Mouse (Mus musculus) embryonic fibroblast, embryonic 13.5 days (primary cell): ENCODE measurements at regions not wholly inside any gene's neighbourhood (a gene's known extent, or its start where the extent isn't known, plus 50 kb on each side); places are given as distances from the start of the nearest gene placed in this dataset.

Experiments
- H3K27ac ChIP-seq: 2 replicates; pipeline ENCODE4 v1.5.1; 2012; ENCODE audit warnings: low read length, control low read depth, inconsistent platforms; ENCODE audit not compliant: insufficient read depth
- H3K4me1 ChIP-seq: 2 replicates; pipeline ENCODE4 v1.6.1; 2011; ENCODE audit warnings: low read length; ENCODE audit not compliant: control insufficient read depth, insufficient read depth
- H3K4me3 ChIP-seq: 2 replicates; pipeline ENCODE4 v1.5.1; 2011; ENCODE audit warnings: mild to moderate bottlenecking, control low read depth, low read length; ENCODE audit not compliant: insufficient read depth
- CTCF ChIP-seq: IDR thresholded peaks from 2 replicates; pipeline ENCODE4 v1.5.1; 2011; ENCODE audit warnings: mild to moderate bottlenecking, control low read depth, low read length, moderate library complexity, borderline replicate concordance; ENCODE audit not compliant: insufficient read depth
- POLR2A ChIP-seq: IDR thresholded peaks from 2 replicates; pipeline ENCODE4 v1.6.1; 2011; ENCODE audit warnings: low read depth, mild to moderate bottlenecking, control low read depth, low read length, moderate library complexity

DNA sequence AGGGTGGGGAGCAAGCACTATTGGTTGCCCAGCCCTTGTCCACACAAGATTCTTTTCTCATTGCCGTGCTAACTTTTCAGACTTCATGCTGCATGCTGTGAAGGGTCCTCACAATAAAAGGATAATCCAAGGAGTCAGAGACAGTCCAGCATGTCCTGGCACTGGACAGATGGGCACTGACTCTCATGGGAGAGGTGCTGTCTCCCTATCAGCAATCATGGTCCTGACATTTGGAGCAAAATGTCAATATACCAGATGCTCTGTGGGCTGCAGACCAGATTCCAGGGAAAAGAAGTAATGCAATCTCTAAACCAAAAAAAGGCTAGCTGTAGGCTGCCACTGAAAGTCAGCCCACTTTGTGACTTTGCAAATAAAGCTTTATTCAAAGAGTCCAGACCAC lies 141.5 kb downstream of the Wscd1 start:
- Histone ChIP-seq H3K4me3 (no peak overlapping the region), H3K27ac (no peak overlapping the region), H3K4me1 (no peaks in the 10 kb centered on the region)
- no peak for TF ChIP-seq POLR2A
- no peak for TF ChIP-seq CTCF

DNA sequence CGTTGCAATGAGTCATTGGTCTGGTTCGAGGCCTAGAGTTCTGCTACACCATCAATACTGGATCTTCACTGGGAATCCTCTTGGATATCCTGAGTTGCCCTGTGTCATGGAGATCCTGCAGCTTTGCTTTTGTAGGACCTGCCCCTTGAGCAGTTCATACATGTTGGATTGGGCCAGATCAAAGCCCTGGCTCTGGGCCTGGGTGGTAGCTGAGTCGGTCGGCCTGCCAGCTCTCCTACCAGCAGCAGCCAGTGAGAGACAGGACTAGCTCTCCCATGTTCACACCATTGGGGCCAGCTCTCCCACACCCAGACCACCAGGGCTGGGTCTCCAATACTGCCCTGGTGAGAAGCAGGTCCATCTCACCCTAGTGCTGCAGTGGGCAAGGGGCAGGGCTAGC lies 139.4 kb downstream of the Wscd1 start:
- TF ChIP-seq POLR2A (no peak), CTCF (no peak)
- no peak overlapping the region for H3K27ac ChIP-seq
- no peaks in the 10 kb centered on the region for H3K4me1 ChIP-seq
- no peak overlapping the region for H3K4me3 ChIP-seq

DNA sequence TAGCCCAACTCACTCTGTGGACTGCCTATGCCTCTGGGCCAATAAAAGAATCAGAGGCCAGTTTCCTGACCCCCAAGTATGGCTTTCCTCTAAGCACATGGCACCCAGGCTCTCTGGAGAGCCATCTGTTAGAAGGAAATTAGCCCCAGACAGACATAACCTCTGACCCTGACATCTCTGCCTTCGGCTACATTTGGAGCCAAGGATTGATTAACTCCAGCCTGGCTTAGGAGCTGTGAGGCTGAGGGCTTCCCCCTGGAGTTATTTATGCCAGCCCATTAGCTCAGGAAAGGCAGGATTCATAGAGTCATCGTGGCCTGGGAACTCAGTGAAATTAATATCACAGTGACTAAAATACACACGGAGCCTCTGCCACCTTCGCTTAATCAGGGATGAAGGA lies 137.5 kb downstream of the Wscd1 start:
- no peak overlapping the region for H3K4me3 ChIP-seq
- no peak overlapping the region for H3K27ac ChIP-seq
- no peaks in the 10 kb centered on the region for H3K4me1 ChIP-seq
- TF ChIP-seq CTCF (no peak), POLR2A (no peak)

DNA sequence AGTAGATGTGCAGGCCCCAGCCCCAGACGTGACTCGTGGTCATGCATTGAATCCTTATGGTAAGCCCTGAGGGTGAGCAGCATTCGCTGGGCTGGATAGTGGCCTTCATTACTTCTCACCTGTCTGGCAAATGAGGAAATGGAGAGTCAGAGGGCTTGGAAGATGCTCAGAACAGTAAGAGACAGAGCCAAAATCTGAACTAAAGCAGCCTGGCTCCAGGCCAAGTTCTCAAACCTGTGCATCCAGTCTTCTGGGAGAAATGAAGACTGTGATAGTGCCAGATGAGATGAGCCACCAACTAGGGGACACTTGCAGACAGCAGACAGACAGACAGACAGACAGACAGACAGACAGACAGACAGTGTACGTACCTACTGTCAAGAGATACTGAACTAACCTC lies 137.1 kb downstream of the Wscd1 start:
- TF ChIP-seq CTCF = no peak
- no peak overlapping the region for H3K4me3 ChIP-seq
- no peak overlapping the region for H3K27ac ChIP-seq
- H3K4me1 ChIP-seq = no peaks in the 10 kb centered on the region

DNA sequence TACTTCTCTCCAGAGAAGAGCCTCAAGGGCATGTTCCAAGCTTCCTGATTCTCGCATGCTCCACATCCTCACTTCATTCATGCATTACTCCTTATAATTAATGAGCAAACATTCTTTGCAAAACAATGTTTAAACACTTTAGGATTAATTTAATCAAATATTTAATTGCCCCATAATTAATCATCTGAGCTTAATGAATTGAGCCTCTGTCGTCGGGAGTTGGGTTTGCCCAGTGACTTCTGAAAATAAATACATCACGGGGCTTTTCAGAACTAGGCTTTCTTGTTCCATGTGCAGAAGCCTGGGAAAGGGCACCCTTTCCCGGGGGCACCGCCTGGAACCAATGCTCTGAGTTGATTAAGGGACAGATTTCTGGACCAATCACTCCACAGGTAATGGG lies 135.1 kb downstream of the Wscd1 start:
- Histone ChIP-seq H3K4me3 (no peak overlapping the region), H3K4me1 (no peaks in the 10 kb centered on the region), H3K27ac (no peak overlapping the region)
- no peak for TF ChIP-seq CTCF
- TF ChIP-seq POLR2A = no peak

DNA sequence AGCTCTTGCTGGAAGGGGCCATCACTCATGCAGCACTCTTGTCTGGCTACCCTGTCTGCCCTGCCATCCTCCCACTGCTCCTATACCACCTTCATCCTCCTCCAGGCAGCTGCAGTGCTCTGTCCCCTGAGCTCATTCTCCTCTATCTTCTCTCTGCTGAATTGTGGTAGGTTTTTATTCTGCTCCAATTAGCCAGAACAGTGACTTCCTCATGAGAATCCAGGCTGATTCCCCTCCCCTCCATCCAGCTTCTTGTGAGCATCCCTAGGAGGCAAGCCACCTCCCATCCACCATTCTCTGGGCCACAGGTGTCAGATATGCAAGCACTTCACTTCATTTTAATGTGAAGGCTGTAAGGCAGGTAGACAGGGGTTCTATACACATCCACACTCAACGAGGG lies 132.1 kb downstream of the Wscd1 start:
- Histone ChIP-seq H3K4me3 (no peak overlapping the region), H3K27ac (no peak overlapping the region), H3K4me1 (no peaks in the 10 kb centered on the region)
- TF ChIP-seq POLR2A = no peak
- TF ChIP-seq CTCF = no peak

DNA sequence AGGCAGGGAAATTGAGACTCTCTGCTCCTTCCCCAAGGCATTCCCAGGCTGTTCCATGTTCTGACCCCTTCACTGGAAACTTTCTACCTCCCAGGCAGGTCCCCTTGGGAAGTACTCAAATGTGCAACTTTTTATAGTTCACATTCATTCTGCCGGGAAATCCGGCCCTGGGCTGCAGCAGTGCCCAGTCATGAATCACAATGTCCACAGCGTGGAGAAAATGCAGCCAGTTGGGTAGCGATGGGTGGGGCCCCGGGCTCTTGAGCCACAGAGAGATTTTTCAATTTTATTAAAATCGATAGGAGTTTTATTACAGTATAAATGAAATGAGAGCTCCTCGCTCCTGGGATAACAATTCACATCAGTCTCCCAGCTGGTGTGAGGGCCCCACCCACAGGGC lies 121.6 kb downstream of the Wscd1 start:
- no peak overlapping the region for H3K4me3 ChIP-seq
- TF ChIP-seq CTCF (no peak), POLR2A (no peak)
- no peaks in the 10 kb centered on the region for H3K4me1 ChIP-seq
- H3K27ac ChIP-seq = no peak overlapping the region

DNA sequence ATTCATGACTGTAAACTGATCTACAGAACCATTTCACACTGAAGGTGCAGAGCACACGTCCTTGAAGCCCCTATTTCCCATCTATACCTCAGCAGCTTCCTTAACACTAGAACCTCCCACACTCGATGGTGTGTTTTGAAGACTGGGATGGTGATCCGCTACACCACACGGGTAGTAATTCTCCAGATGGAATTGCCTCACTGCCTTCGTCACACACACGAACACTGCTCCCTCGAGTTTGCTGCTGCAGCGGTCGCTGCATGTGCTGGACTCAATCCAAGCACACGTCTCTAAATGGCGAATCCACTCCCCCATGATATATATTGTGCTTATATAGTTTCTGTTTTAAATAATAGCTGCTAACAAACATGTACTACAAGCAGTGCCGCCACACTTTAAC lies 117.0 kb downstream of the Wscd1 start:
- Histone ChIP-seq H3K4me1 (no peaks in the 10 kb centered on the region), H3K4me3 (no peak overlapping the region), H3K27ac (no peak overlapping the region)
- no peak for TF ChIP-seq POLR2A
- TF ChIP-seq CTCF = no peak

DNA sequence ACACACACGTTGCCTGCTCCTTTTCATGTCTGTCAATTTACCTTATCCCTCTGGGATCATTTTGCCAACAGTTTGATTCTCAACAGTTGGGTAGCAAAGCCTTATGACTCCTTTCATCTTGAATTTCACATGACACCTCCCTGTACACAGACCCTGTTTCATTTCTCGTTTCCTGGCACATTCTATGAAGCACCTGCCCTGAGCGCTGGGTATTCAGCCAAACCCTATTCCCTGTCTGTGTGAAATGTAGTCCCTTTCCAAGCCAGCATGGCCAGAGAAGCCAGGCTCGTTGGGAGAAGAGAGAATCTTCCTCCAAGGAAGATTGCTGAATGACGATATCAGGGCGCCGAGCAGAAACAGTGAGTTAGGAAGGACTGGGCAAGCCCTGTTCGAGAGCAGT lies 108.2 kb downstream of the Wscd1 start:
- no peaks in the 10 kb centered on the region for H3K4me1 ChIP-seq
- no peak overlapping the region for H3K4me3 ChIP-seq
- TF ChIP-seq CTCF = no peak
- H3K27ac ChIP-seq = no peak overlapping the region

DNA sequence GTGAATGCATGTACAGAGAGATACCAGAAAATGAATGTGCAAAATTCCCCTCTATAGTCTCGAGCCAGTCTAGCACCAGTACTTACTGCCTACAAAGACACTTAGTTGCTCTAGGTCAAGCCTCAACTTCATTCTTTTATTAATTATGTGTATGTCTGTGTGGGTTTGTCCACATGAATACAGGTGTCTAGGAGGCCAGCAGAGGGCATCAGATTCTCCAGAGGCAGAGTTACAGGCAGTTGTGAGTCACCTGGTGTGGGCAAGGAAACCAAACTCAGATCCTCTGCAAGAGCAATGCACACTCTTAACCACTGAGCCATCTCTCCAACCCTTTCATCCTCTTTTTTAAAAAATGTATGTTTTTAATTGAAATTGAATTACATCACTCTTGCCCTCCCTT lies 105.8 kb downstream of the Wscd1 start:
- TF ChIP-seq POLR2A = no peak
- no peak for TF ChIP-seq CTCF
- Histone ChIP-seq H3K4me3 (no peak overlapping the region), H3K4me1 (no peaks in the 10 kb centered on the region), H3K27ac (no peak overlapping the region)

DNA sequence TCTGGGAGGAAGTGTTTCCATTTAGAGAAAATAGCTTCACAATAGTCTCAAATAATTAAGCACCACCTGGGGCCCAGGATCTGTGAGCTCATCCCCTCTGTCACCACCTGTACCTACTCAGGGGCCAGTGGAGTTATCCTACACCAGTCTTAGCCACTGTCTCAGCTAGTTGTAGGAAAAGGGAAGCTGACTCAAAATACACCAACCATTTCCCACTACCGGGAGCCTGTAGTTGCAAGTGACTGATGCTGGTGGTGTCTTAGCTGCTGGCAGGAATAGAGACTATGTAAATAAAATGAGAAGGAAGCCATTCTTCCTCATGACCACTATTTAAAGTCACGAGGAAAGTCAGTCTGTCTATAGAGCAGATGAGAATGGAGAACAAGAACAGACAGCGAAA lies 105.3 kb downstream of the Wscd1 start:
- Histone ChIP-seq H3K4me3 (no peak overlapping the region), H3K4me1 (no peaks in the 10 kb centered on the region), H3K27ac (no peak overlapping the region)
- TF ChIP-seq CTCF = no peak
- no peak for TF ChIP-seq POLR2A
